In the genomic region with DNA sequence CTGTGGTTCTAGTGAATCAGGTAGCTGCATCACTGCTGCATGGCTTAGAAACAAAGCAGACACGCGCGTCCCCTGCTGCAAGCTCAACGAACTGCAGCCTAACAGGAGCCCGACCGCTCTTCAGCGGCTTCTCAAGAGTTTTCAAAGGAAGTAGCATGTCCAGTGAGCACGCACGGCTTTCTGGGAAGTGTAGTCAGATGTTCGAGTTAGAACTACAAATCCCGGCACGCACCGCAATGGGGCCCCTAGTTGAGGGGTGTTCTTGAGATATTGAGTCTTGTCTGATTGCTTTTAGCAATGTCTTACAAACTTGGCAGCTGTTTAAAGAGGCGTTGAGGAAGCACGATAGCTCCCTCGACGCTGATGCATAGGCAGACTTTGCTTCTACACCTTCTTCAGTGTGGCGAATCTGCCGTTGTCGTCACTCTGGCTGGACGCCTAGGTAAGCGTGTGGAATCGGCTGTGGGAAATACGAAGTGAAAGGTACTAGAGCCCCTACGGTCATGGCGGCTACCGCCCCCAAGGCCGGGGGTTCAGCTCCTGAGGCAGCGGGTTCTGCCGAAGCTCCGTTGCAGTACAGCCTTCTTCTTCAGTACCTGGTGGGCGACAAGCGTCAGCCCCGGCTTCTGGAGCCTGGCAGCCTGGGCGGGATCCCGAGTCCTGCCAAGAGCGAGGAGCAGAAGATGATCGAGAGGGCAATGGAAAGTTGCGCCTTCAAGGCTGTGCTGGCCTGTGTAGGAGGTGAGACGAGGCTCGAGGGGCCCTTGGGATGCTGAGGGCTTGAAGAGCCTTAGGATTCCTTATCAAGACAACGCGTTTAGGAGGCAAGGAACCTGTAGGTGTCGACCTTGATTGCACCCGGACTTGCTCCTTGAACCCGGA, we compare ENCODE assay signal across 7 mouse cellular contexts. TPM values are rescaled to one million over a fixed set of nuclear protein-coding genes. Genes with fewer than 3 reads are reported as not detected.
DNase-seq lines count a peak whose midpoint lies in the region; ATAC-seq lines count a peak whose summit lies in the region.

A gene (plus strand): TSS at position 251 of the 882 bp plus-strand sequence.

- H3K4me2 ChIP-seq in embryonic facial prominence, embryonic 12.5 days (replicated peaks), result peak within 1 kb of the TSS; percentile 73
- peak within 1 kb of the TSS; percentile 75 for H3K4me2 ChIP-seq in limb, embryonic 11.5 days (ENCODE audit: low read depth, severe bottlenecking)
- peak within 1 kb of the TSS; percentile 59 for H3K4me2 ChIP-seq in midbrain, embryonic 14.5 days (ENCODE audit: low read length)

- DNase-seq in adrenal gland, postnatal 25 days, result peak; percentile 92
- DNase-seq in heart, adult 11 months, result peak; percentile 100
- peak; percentile 97 for DNase-seq in kidney, adult 18-20 months
- peak; percentile 99 for DNase-seq in limb, embryonic 11.5 days (ENCODE audit: low spot score)
- DNase-seq in midbrain, embryonic 14.5 days, result peak; percentile 98
- DNase-seq in spleen, adult 18-20 months, result peak; percentile 92 to 98

- H3K4me3 ChIP-seq in embryonic facial prominence, embryonic 12.5 days, result peak within 1 kb of the TSS; percentile 97
- peak within 1 kb of the TSS; percentile 97 for H3K4me3 ChIP-seq in limb, embryonic 11.5 days (ENCODE audit: low read depth, low read length)
- peak within 1 kb of the TSS; percentile 70 for H3K4me3 ChIP-seq in midbrain, embryonic 14.5 days (replicated peaks; ENCODE audit: low read depth, low read length)

- no peaks in the 10 kb centered on the region for H3K9me3 ChIP-seq in embryonic facial prominence, embryonic 12.5 days
- H3K9me3 ChIP-seq in limb, embryonic 11.5 days (ENCODE audit: control insufficient read depth, low read length), result no peaks in the 10 kb centered on the region
- H3K9me3 ChIP-seq in midbrain, embryonic 14.5 days (ENCODE audit: control insufficient read depth, low read length), result no peaks in the 10 kb centered on the region

- peaks cover 7% of the 10 kb centered on the region; the same call in 1 of the 2 replicates for H3K36me3 ChIP-seq in embryonic facial prominence, embryonic 12.5 days
- no peaks in the 10 kb centered on the region; the same call in 1 of the 2 replicates for H3K36me3 ChIP-seq in limb, embryonic 11.5 days (ENCODE audit: control insufficient read depth, insufficient read depth, low read length)
- H3K36me3 ChIP-seq in midbrain, embryonic 14.5 days (ENCODE audit: control insufficient read depth, insufficient read depth, low read length), result peaks cover 13% of the 10 kb centered on the region; the same call in 1 of the 2 replicates

- H3K27ac ChIP-seq in embryonic facial prominence, embryonic 12.5 days, result peak within 1 kb of the TSS; percentile 73
- H3K27ac ChIP-seq in limb, embryonic 11.5 days (replicated peaks; ENCODE audit: low read depth, low read length), result 0 out of 2 replicates have a peak within 1 kb of the TSS, but pooled peaks have one; percentile 15
- H3K27ac ChIP-seq in midbrain, embryonic 14.5 days (replicated peaks; ENCODE audit: low read depth, low read length), result peak within 1 kb of the TSS; percentile 67; the same call in 1 of the 2 replicates

- peak within 1 kb of the TSS; percentile 87 for H3K9ac ChIP-seq in embryonic facial prominence, embryonic 12.5 days
- H3K9ac ChIP-seq in limb, embryonic 11.5 days (ENCODE audit: low read length), result peak within 1 kb of the TSS; percentile 91
- peak within 1 kb of the TSS; percentile 85 for H3K9ac ChIP-seq in midbrain, embryonic 14.5 days (replicated peaks; ENCODE audit: low read length)

- peak; percentile 90 for ATAC-seq in embryonic facial prominence, embryonic 12.5 days (ENCODE audit: insufficient number of reproducible peaks, insufficient read depth, low FRiP score, low TSS enrichment)
- peak; percentile 93 for ATAC-seq in limb, embryonic 11.5 days (ENCODE audit: insufficient number of reproducible peaks, low FRiP score, low TSS enrichment, low read depth)
- peak; percentile 96 for ATAC-seq in midbrain, embryonic 14.5 days (ENCODE audit: low FRiP score, low TSS enrichment)

- no peaks in the 10 kb centered on the region for H3K27me3 ChIP-seq in embryonic facial prominence, embryonic 12.5 days
- H3K27me3 ChIP-seq in limb, embryonic 11.5 days (ENCODE audit: control insufficient read depth, insufficient read depth, low read length), result no peaks in the 10 kb centered on the region
- H3K27me3 ChIP-seq in midbrain, embryonic 14.5 days (ENCODE audit: control insufficient read depth, insufficient read depth, low read length), result no peaks in the 10 kb centered on the region

- under 1% methylated on average over 46 of the region's 46 CpGs for WGBS in embryonic facial prominence, embryonic 12.5 days
- under 1% methylated on average over 46 of the region's 46 CpGs for WGBS in limb, embryonic 11.5 days
- WGBS in midbrain, embryonic 14.5 days, result under 1% methylated on average over 46 of the region's 46 CpGs

- peaks cover 7% of the 10 kb centered on the region for H3K4me1 ChIP-seq in embryonic facial prominence, embryonic 12.5 days
- H3K4me1 ChIP-seq in limb, embryonic 11.5 days (ENCODE audit: control insufficient read depth, insufficient read depth, low read length), result no peaks in the 10 kb centered on the region
- H3K4me1 ChIP-seq in midbrain, embryonic 14.5 days (ENCODE audit: control insufficient read depth, insufficient read depth, low read length), result peaks cover 5% of the 10 kb centered on the region

RNA-seq across cellular contexts. Expression of the gene that starts here (rescaled TPM):
- 38.9 and 47.4 TPM in 2 replicates for total RNA-seq in adrenal gland, postnatal 25 days (2021)
- polyA plus RNA-seq in embryonic facial prominence, embryonic 12.5 days (2016; fragmentation: Nextera tagmentation; extraction: Ambion mirVana), result 142 TPM in 2 replicates
- 135 and 152 TPM in 2 replicates for polyA plus RNA-seq in limb, embryonic 11.5 days (2014; fragmentation: Nextera tagmentation; extraction: Ambion mirVana)
- 111 and 120 TPM in 2 replicates for polyA plus RNA-seq in midbrain, embryonic 14.5 days (2014; fragmentation: Nextera tagmentation; extraction: Ambion mirVana)

Comparison
In these comparisons a context has a peak if more than half of its experiments do, and no peak if none do; other contexts are left out.
1. Peak in every context shown above with its lines: DNase-seq, ATAC-seq, H3K4me3 ChIP-seq and H3K27ac ChIP-seq.
2. H3K27ac ChIP-seq: peak in every context shown above with its lines; median percentile 73 in embryonic facial prominence, embryonic 12.5 days; 67 in midbrain, embryonic 14.5 days; 15 in limb, embryonic 11.5 days.